Mouse (Mus musculus) macrophage (primary cell): ENCODE data around the gene Grip1. TPM values are rescaled to one million over a fixed set of nuclear protein-coding genes. Genes with fewer than 3 reads are reported as not detected.

Experiments
- H3K27ac ChIP-seq: fragments of 350-480 bp; formaldehyde crosslinking; 2 replicates; pipeline ENCODE4 v1.9.0; 2021
- H3K36me3 ChIP-seq: fragments of 350-480 bp; formaldehyde crosslinking; 2 replicates; pipeline ENCODE4 v1.9.0; 2021; ENCODE audit errors: inconsistent target
- H3K4me3 ChIP-seq: fragments of 350-480 bp; formaldehyde crosslinking; 2 replicates; pipeline ENCODE4 v1.9.0; 2021; ENCODE audit errors: inconsistent target
- H3K79me2 ChIP-seq: fragments of 350-480 bp; formaldehyde crosslinking; 2 replicates; pipeline ENCODE4 v1.9.0; 2021; ENCODE audit errors: inconsistent target
- WGBS: methylation state at CpG from one replicate; pipeline ENCODE4 v1.1.7; 2026; ENCODE audit warnings: inconsistent platforms; ENCODE audit not compliant: missing documents; 5-methylcytosine and 5-hydroxymethylcytosine counted together
- polyA plus RNA-seq: library from polyadenylated mRNA; stranded (reverse); fragments of 250-400 nt; gene quantifications from 3 replicates; pipeline ENCODE4 v1.2.4, GENCODE M21; 2018; ENCODE audit warnings: inconsistent platforms

Gene Grip1
- polyA plus RNA-seq, 1 experiment from 2014 or later, result not detected

DNA sequence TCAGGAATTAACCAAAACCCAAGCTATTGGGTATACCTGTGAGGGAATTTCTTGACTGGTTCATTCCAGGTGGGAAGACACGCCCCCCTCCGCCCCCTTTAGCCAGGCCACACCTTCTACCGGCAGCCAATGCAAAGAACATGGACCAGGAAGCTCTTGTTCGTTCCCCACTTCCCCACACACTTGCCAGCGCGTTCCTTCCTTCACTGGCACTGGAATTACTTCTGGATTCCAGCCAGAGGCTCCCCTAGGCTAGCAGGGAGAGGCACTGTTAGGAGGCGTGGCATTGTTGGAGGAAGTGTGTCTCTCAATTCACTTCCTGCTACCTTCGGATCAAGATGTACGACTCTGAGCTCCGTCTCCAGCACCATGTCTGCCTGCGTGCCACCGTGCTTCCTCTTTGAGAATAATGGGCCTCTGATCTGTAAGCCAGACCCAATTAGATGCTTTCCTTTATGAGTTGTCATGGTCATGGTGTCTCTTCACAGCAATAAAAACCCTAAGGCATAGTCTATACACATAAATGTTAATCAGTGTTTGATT lies 682.5 kb downstream of the Grip1 start:
- H3K4me3 ChIP-seq, result no peak overlapping the region
- H3K27ac ChIP-seq, result no peak overlapping the region
- no peaks in the 10 kb centered on the region for H3K36me3 ChIP-seq
- H3K79me2 ChIP-seq, result no peaks in the 10 kb centered on the region
- 42% methylated on average over 12 of the region's 12 CpGs for WGBS

Other genes starting within 250 kb of the Grip1 start
- 15.8 to 33.0 TPM (median 21.0 TPM) in 3 replicates for gene Cand1, start 213.8 kb upstream of the Grip1 start, polyA plus RNA-seq